Mouse (Mus musculus): ENCODE results near the gene Cep44.

Gene Cep44

GRCm38 (mm10) chr8:56489496-56489895 lies 61.4 kb downstream of the Cep44 start:
- in situ Hi-C loops (cut with MboI, MseI) = loop anchor here (25.0 kb wide), 1 partner anchor 1377 kb away; no protein-coding TSS in a partner anchor

GRCm38 (mm10) chr8:56486006-56486405 lies 64.8 kb downstream of the Cep44 start:
- in situ Hi-C loops (cut with MboI, MseI) = loop anchor here (25.0 kb wide), 1 partner anchor 1374 kb away; no protein-coding TSS in a partner anchor
